Mouse (Mus musculus) brain, embryonic 18.5 days (tissue): ENCODE data around the gene Dguok.

Experiments used
- DNase-seq: peaks from one replicate; pipeline ENCODE4 v3.0.0-alpha.2; 2012; ENCODE audit warnings: low read depth, low spot score

Gene Dguok

DNA sequence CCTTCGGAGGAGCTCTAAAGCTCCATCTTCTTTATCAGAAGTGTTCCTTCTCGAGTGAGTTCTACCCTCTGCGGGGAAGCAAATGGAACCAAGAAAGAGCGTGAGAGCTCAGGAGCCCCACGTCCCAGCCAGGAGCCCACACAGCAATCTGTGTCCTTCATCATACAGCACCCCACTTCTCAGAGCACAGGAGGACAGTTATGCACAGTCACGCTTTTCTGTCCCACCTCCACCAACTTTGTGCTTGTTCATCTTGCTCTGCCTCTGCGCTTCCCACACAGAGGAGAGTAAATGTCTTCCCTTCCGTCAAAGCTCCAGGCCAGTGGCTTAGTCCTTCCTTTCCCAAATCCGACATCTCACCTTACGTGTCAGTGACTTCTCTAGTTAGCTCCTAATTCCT lies 7.7 kb downstream of the Dguok start:
- DNase-seq = no peak

DNA sequence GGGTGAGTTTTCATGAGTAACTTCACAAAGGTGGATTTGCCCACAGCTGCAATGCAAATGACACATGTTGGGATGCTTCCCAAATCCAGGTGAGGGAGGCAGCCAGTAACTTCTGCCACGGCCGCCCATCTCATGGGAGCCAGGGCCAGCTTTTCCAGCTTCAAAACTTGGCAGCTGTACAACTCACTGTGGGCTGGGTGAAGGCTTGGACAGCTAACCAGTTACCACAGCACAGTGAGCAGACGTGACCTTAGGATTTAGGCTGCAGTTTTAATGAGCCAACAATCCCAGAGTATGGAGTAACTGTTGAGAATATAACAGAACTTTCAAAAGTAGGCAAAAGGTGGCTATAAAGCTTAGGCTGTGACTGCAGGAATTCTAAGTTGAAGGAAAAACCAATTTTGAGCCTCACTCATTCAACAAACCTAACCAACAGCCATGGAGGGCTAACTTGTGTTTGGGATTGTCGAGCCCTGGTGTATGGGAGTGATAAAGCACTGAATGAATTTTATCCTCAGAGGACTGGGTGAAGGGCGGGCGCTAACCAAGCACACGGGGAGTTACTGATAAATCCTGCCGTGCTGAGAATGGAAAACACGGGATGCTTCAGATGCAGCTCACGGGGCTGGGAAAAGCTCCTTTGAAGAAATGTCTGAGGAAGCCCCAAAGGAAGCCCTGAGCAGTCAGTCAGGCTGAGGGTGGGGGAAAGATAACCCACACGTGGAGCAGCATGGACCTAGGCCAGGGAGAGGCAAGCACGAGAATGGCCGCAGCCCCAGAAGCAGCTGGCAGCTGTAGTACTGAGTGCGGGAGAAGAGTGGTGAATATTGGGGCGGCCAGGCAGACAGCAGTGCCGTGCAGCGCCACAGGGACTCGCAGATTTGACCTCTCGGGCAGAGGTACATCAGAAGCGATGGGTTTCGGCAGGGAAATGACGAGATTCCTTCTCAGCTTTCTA lies 9.7 kb downstream of the Dguok start:
- DNase-seq = no peak

GRCm38 (mm10) chr6:83496009-83496752 lies 10.6 kb downstream of the Dguok start:
- no peak for DNase-seq

DNA sequence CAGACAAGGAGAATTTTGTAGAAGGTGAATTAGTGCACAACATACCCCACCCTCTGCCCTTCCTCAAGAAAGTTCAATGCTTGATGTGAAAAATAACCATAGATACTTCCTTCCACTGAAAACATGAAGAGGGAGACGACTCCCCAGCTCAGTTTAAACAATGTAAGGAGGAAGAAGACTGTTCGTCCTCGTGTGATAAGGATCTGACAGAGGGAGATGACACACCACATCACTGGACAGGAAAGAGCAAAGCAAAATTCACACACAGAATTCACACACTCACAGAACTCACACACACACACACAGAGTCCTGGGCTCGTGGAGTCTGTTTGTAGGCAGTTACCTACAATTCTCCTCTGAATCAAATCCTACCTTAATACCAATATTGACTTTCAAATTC lies 16.1 kb downstream of the Dguok start:
- no peak for DNase-seq

DNA sequence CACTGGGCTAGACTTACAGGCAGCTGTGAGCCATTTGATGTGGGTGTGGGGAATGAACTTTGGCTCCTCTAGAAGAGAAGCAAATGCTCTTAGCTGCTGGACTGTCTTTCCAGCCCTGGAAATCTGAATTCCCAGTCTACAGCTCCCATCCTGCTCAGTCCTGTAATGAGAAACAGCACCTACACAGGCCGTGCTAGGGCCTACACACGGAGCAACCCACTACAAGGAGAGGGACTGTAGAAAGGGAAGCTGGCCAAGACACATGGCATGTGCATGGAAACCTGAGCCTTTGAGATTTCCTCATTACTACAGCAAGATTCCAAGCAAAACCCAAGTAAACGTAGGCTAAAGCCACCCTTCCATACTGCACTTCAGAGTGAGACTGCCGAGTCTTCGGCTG lies 18.6 kb downstream of the Dguok start:
- DNase-seq = no peak

- no peak for DNase-seq
These were observed 19.5 kb downstream of the Dguok start for GRCm38 (mm10) chr6:83487298-83487697.

DNA sequence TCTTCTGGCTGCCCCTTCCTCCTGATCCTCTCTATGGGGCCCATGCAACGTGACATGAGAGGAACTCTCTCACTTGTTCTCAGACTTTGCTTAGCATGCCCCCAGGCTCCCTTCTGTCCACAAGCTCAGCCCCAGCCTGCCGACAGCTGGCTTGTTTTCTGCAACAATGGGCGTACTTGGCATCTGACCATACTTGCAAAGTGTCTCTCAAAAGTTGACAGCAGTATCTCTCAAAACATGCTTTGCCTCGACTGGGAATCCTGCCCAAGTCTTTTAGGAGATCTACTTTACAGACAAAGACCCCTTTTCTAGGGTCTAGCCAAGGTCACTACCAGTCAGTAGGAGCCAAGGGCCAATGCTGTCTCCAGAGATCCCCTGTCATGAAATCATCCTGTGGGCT lies 20.9 kb downstream of the Dguok start:
- no peak for DNase-seq

- DNase-seq = no peak
These were observed 23.0 kb downstream of the Dguok start for GRCm38 (mm10) chr6:83483776-83484175.

GRCm38 (mm10) chr6:83482418-83483085 lies 24.2 kb downstream of the Dguok start:
- no peak for DNase-seq

GRCm38 (mm10) chr6:83480019-83480655 lies 26.6 kb downstream of the Dguok start:
- DNase-seq = no peak

DNA sequence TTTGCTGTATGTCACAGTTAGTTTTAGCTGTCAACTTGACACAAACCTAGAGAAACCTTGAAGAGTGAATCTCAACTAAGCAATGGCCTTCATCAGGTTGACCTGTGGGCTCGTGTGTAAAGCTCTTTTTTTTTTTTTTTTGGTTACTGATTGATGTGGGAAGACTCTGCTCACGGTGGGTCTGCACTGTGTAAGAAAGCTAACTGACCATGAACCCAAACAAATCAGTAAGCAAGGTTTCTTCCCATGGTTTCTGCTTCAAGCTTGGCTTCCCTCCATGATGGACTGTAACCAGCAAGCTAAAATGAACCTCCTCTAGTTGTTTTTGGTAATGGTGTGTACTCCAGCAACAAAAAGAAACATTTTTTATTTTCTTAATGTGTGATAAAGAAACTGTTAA lies 27.6 kb downstream of the Dguok start:
- no peak for DNase-seq

GRCm38 (mm10) chr6:83478628-83479027 lies 28.1 kb downstream of the Dguok start:
- no peak for DNase-seq

DNA sequence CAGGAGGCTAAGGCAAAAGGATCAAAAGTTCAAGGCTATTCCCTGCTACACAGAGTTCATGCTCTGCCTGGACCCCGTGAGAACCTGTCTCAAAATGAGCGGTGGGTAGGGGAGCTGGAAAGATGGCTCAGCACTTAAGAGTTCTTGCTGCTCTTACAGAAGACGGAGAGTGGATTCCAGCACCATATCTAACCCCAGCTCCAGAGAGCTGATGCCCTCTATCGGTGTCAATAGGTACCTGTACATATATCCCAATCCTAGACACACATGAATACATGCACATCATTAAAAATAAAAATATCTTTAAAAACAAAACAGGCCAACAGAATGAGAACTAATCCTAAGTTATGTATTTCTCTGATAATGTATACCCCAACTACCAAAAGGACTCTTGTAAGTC lies 28.6 kb downstream of the Dguok start:
- DNase-seq = no peak

DNA sequence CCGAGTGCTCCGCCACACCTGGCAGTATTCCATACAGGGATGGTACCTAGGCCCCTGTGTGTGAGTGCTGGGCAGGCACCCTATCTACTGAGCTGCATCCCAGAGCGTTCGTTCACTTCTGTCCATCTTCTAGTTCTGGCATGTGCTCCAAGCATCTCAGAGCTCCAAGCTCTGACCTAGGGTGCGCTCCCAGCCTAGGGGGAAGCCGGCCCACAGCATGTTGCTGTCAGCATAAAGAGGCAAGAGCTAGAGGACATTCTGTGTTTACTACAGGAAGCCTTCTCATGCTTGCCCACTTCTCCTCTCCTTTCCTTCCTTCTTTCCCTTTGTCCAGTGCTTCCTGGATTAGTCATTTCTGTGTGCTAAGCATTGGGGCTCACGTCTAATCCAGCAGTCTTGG lies 31.3 kb downstream of the Dguok start:
- no peak for DNase-seq

DNA sequence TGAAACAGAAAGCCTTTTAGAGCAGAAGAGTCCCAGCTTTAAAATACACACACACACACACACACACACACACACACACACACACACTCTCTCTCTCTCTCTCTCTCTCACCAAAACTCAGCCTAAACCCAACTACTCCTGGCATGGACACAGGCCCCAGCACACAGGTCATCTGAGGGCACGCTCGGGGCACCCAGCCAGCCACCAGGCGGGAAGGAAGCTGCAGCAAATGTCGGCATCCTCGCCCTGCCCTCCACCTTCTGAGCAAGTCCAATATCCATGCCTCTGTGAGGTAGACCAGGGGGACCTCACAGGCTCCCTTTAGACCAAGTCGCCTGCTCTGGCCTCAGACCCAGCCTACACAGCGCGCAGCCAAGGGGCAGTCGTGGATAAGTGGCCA lies 33.5 kb downstream of the Dguok start:
- no peak for DNase-seq

- DNase-seq = no peak
These were observed 35.0 kb downstream of the Dguok start for GRCm38 (mm10) chr6:83471739-83472138.

GRCm38 (mm10) chr6:83464011-83464410 lies 42.8 kb downstream of the Dguok start:
- DNase-seq = no peak

DNA sequence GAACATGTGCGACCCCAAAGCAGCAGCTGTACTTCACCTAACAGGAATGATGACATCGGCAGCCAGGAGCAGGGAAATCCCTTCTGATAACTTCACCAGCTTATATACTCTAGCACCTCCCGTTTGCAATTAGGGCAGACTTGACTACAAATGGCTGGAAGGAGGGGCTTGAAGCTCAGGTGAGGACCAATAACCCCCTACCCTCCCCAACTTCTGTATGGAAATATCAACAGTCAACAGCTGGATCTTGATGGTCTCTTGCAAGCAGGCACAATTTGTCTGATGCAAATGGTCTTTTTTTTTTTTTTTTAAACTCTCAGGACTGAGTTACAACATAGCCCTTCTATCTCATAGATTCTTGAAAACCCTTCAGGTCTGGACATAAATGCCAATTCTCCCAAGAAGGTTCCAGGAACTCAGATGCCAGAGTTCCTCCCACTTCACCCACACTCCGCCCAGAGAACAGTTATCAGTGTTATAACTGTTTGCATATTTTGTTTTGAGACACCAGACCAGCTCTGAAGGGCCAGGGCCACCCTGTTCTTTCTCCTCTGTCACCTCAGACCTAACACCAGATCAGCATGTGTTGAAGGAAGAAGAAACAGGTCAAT lies 47.6 kb downstream of the Dguok start, which contains the start of gene Tet3:
Tet3 (minus strand) TSS at position 51 of the 611 bp plus-strand sequence.
- no peak for DNase-seq

DNA sequence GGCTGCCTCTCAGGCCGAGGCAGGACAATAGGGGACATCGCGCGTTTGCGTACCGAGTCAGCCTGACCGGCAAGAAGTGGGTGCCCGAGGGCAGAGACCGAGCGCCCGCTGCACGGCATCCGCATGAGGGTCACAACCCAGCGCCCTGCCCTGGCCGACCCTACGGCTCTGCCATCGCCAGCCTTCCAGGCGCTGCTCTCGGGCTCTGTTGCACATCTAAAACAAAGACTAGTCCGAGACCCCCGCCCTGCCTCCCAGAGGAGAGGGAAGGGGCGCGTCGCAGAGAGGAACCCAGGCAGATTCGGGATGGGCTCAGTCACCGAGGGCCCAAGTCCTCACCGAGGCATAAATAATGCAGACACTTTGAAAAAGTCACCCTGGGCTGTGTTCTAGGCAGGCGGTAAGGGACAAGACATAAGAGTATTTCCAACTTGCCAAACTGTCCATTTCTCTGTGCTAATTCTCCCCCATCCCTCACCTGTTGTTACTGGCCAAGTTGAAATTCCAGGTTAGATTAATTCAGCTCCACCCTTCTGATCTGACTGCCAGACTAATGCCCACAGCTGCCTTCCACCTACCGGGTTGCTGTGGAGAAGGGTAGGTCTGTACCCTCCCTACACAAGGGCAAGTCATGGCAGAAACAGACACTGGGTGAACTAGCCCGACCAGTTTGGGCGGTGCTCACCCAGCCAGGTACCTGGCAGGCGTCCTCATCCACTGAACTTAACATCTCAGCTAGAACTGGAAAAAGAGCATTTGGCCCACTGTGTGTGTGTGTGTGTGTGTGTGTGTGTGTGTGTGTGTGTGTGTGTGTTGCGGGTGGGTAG lies 49.6 kb downstream of the Dguok start:
- no peak for DNase-seq
